Mouse (Mus musculus): Measurements from ENCODE around the gene Ccar1. TPM values are rescaled to one million over a fixed set of nuclear protein-coding genes. Genes with fewer than 3 reads are reported as not detected.
"Not testable (repeated sequence)": the region's sequence is repeated elsewhere in the genome, so short reads cannot be mapped to it uniquely, and the experiment has no call there.

Gene Ccar1
- polyA plus RNA-seq, 1 experiment = 108 TPM

- TF ChIP-seq POLR2A (IDR thresholded peaks at IDR 0.05; ENCODE audit: low read depth, low read length) (no peak), CTCF (IDR thresholded peaks at IDR 0.05; ENCODE audit: borderline replicate concordance, insufficient read depth, low read length) (peak; percentile 19; the same call in 1 of the 2 replicates)
- H3K27ac ChIP-seq (ENCODE audit: insufficient read depth, low read length) = no peak overlapping the region
- no peaks in the 10 kb centered on the region for H3K4me1 ChIP-seq (ENCODE audit: control insufficient read depth, insufficient read depth, low read length)
- H3K4me3 ChIP-seq (ENCODE audit: insufficient read depth, low read length) = no peak overlapping the region
These were observed 12.0 kb upstream of the Ccar1 start for GRCm38 (mm10) chr10:62804106-62804505.

DNA sequence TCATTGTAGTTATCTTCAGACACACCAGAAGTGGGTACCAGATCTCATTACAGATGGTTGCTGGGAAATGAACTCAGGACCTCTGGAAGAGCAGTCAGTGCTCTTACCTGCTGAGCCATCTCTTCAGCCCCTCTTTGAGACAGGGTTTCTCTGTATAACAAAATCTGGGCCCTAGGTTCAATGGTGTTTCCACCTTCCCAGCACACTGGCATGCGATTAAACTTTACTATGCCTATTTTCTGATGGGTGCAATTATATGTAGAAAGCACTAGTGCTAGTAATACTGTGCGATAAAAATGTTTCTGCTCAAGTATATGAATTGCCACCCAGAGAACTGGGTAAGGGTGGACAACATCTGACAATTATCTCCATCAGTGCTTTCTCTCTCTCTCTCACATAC lies 11.2 kb upstream of the Ccar1 start:
- Histone ChIP-seq H3K4me1 (ENCODE audit: control insufficient read depth, insufficient read depth, low read length) (no peaks in the 10 kb centered on the region), H3K27ac (ENCODE audit: insufficient read depth, low read length) (no peak overlapping the region), H3K4me3 (ENCODE audit: insufficient read depth, low read length) (no peak overlapping the region)
- TF ChIP-seq CTCF (IDR thresholded peaks at IDR 0.05; ENCODE audit: borderline replicate concordance, insufficient read depth, low read length) = no peak
- TF ChIP-seq POLR2A (IDR thresholded peaks at IDR 0.05; ENCODE audit: low read depth, low read length) = no peak

GRCm38 (mm10) chr10:62794221-62794620 lies 2.1 kb upstream of the Ccar1 start:
- H3K4me1 ChIP-seq (ENCODE audit: control insufficient read depth, insufficient read depth, low read length) = no peaks in the 10 kb centered on the region; the same call in 1 of the 2 replicates
- H3K4me3 ChIP-seq (ENCODE audit: insufficient read depth, low read length) = no peak overlapping the region
- no peak for TF ChIP-seq CTCF (IDR thresholded peaks at IDR 0.05; ENCODE audit: borderline replicate concordance, insufficient read depth, low read length)
- no peak for TF ChIP-seq POLR2A (IDR thresholded peaks at IDR 0.05; ENCODE audit: low read depth, low read length)
- no peak overlapping the region for H3K27ac ChIP-seq (ENCODE audit: insufficient read depth, low read length)

DNA sequence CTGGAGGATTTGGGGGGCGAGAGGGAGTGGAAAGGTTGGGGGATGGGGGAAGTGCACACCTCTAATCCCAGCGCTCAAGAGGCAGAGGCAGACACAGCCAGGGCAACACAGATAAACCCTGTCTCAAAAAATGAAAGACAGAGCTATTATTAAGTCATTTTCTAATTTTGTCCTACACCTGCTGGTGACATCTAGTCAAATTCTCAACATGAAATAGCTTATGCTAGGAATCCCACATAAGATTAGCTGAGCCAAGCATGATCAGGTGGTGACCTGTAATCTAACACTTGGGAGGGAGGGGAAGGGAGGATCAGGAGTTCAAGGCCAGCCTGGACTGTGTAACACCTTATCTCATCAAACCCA lies 986 bp upstream of the Ccar1 start:
- Histone ChIP-seq H3K27ac (ENCODE audit: insufficient read depth, low read length) (peak overlapping the region; percentile 91), H3K4me3 (ENCODE audit: insufficient read depth, low read length) (peak overlapping the region; percentile 42), H3K4me1 (ENCODE audit: control insufficient read depth, insufficient read depth, low read length) (no peaks in the 10 kb centered on the region; the same call in 1 of the 2 replicates)
- TF ChIP-seq CTCF (IDR thresholded peaks at IDR 0.05; ENCODE audit: borderline replicate concordance, insufficient read depth, low read length) (no peak), POLR2A (IDR thresholded peaks at IDR 0.05; ENCODE audit: low read depth, low read length) (no peak)

- Histone ChIP-seq H3K4me3 (ENCODE audit: insufficient read depth, low read length) (peak overlapping the region; percentile 64), H3K27ac (ENCODE audit: insufficient read depth, low read length) (peak overlapping the region; percentile 51), H3K4me1 (ENCODE audit: control insufficient read depth, insufficient read depth, low read length) (no peaks in the 10 kb centered on the region; the same call in 1 of the 2 replicates)
- TF ChIP-seq CTCF (IDR thresholded peaks at IDR 0.05; ENCODE audit: borderline replicate concordance, insufficient read depth, low read length) (no peak), POLR2A (IDR thresholded peaks at IDR 0.05; ENCODE audit: low read depth, low read length) (0 out of 2 replicates have a peak, but pooled peaks have one; percentile 27)
These were observed 572 bp downstream of the Ccar1 start for GRCm38 (mm10) chr10:62791251-62792176.

- not testable (repeated sequence) for H3K27ac ChIP-seq (ENCODE audit: insufficient read depth, low read length); H3K4me3 ChIP-seq (ENCODE audit: insufficient read depth, low read length); H3K4me1 ChIP-seq (ENCODE audit: control insufficient read depth, insufficient read depth, low read length)
These were observed 10.3 kb downstream of the Ccar1 start for GRCm38 (mm10) chr10:62781776-62782175.

GRCm38 (mm10) chr10:62750781-62751180 lies 41.3 kb downstream of the Ccar1 start:
- no peak overlapping the region for H3K4me3 ChIP-seq (ENCODE audit: insufficient read depth, low read length)
- H3K4me1 ChIP-seq (ENCODE audit: control insufficient read depth, insufficient read depth, low read length) = no peaks in the 10 kb centered on the region
- no peak for TF ChIP-seq CTCF (IDR thresholded peaks at IDR 0.05; ENCODE audit: borderline replicate concordance, insufficient read depth, low read length)
- TF ChIP-seq POLR2A (IDR thresholded peaks at IDR 0.05; ENCODE audit: low read depth, low read length) = no peak
- H3K27ac ChIP-seq (ENCODE audit: insufficient read depth, low read length) = no peak overlapping the region

DNA sequence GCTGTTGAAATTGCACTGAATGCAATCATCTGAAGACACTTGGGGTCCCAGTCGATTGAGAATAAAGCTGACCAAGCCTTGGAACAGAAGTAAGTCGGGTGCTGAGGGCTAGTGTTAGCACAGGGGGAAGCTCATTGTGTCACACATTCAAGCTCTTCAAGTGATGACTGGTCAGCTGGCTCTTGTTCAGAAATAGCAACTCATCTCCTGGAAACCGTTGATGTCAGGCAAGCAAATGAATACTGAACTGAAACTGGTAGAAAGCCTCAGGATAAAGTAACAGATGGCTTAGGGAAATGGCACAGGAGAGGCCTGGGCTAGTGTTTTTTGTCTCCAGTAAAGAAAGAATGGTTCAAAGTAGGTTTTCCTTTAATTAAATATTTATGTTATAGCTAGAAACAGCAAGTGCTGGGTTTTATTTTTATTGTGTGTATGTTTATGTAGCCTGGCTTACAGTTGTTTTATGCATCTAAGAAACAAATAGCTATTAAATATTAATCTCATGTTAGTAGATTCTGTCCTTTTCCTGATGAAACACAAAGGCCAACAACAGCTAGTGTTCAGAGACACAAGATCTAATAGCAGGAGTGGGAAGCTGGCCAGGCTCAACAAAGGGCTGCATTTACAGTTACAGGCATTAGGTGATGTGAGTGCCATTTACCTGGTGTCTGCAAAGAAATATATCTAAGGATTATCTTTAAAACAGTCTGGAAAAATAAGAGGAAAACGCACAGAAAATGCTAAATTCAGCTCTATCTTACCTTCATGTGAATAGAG lies 51.9 kb downstream of the Ccar1 start:
- no peak overlapping the region for H3K27ac ChIP-seq (ENCODE audit: insufficient read depth, low read length)
- H3K4me3 ChIP-seq (ENCODE audit: insufficient read depth, low read length) = no peak overlapping the region
- TF ChIP-seq POLR2A (IDR thresholded peaks at IDR 0.05; ENCODE audit: low read depth, low read length) = no peak
- no peak for TF ChIP-seq CTCF (IDR thresholded peaks at IDR 0.05; ENCODE audit: borderline replicate concordance, insufficient read depth, low read length)
- no peaks in the 10 kb centered on the region for H3K4me1 ChIP-seq (ENCODE audit: control insufficient read depth, insufficient read depth, low read length)

- TF ChIP-seq CTCF (IDR thresholded peaks at IDR 0.05; ENCODE audit: borderline replicate concordance, insufficient read depth, low read length) = no peak
- TF ChIP-seq POLR2A (IDR thresholded peaks at IDR 0.05; ENCODE audit: low read depth, low read length) = no peak
- H3K4me1 ChIP-seq (ENCODE audit: control insufficient read depth, insufficient read depth, low read length) = no peaks in the 10 kb centered on the region
- H3K4me3 ChIP-seq (ENCODE audit: insufficient read depth, low read length) = no peak overlapping the region
- H3K27ac ChIP-seq (ENCODE audit: insufficient read depth, low read length) = no peak overlapping the region
These were observed 55.0 kb downstream of the Ccar1 start for GRCm38 (mm10) chr10:62736965-62737688.

All from embryonic fibroblast, embryonic 13.5 days (primary cell).